Mouse (Mus musculus) liver, embryonic 16.5 days (tissue): ENCODE results near the gene Lmx1b. TPM values are rescaled to one million over a fixed set of nuclear protein-coding genes. Genes with fewer than 3 reads are reported as not detected.
A peak's percentile ranks its signal among the peaks of the same experiment; 100 is the strongest.

Experiments
- ATAC-seq: fragments of 200-750 bp; cut with Nextera tagmentation; 2 replicates; pipeline ENCODE4 v1.8.0; 2017; ENCODE audit warnings: low read depth, mild to moderate bottlenecking, moderate number of reproducible peaks, moderate library complexity
- H3K27ac ChIP-seq: fragments of 300-500 bp; sonication (generic); 2 replicates; pipeline ENCODE4 v1.5.1; 2014; ENCODE audit warnings: mild to moderate bottlenecking, low read length
- H3K27me3 ChIP-seq: fragments of 300-500 bp; sonication (generic); 2 replicates; pipeline ENCODE4 v1.6.1; 2014; ENCODE audit warnings: low read depth, low read length, mixed read lengths; ENCODE audit not compliant: control insufficient read depth, insufficient read depth
- H3K36me3 ChIP-seq: fragments of 300-500 bp; sonication (generic); 2 replicates; pipeline ENCODE4 v1.6.1; 2014; ENCODE audit warnings: mild to moderate bottlenecking; ENCODE audit not compliant: control insufficient read depth, insufficient read depth
- H3K4me1 ChIP-seq: fragments of 300-500 bp; sonication (generic); 2 replicates; pipeline ENCODE4 v1.6.1; 2014; ENCODE audit warnings: low read depth, low read length, mixed read lengths; ENCODE audit not compliant: control insufficient read depth
- H3K4me2 ChIP-seq: fragments of 300-500 bp; sonication (generic); 2 replicates; pipeline ENCODE4 v1.6.1; 2014; ENCODE audit warnings: low read depth, low read length, mixed read lengths
- H3K4me3 ChIP-seq: fragments of 300-500 bp; sonication (generic); 2 replicates; pipeline ENCODE4 v1.5.1; 2014; ENCODE audit warnings: low read depth, mild to moderate bottlenecking, low read length
- H3K9ac ChIP-seq: fragments of 300-500 bp; sonication (generic); 2 replicates; pipeline ENCODE4 v1.6.1; 2014; ENCODE audit warnings: low read depth, low read length
- H3K9me3 ChIP-seq: fragments of 300-500 bp; sonication (generic); replicated peaks from 2 replicates; pipeline ENCODE4 v1.6.1; 2016; ENCODE audit warnings: low read length; ENCODE audit not compliant: control insufficient read depth
- WGBS: fragments of 180-500 bp; shearing (Covaris S2); extraction: QIAGEN DNeasy Blood & Tissue Kit; methylation state at CpG from one replicate; pipeline ENCODE4 v1.1.7; 2014; ENCODE audit not compliant: insufficient replicate concordance; 5-methylcytosine and 5-hydroxymethylcytosine counted together
- polyA plus RNA-seq: library from polyadenylated mRNA; unstranded; fragments of >200 nt; fragmentation: Nextera tagmentation; extraction: Ambion mirVana; gene quantifications from 2 replicates; pipeline ENCODE4 v1.2.1, GENCODE M21; 2015

Lmx1b gene
- polyA plus RNA-seq, 1 experiment from 2014 or later = not detected

GRCm38 (mm10) chr2:33544203-33544762, 96.0 kb downstream of the Lmx1b start:
- no peaks in the 10 kb centered on the region for H3K36me3 ChIP-seq
- H3K4me1 ChIP-seq = no peaks in the 10 kb centered on the region; the same call in 1 of the 2 replicates
- no peak overlapping the region for H3K9ac ChIP-seq
- under 1% methylated on average over 29 of the region's 43 CpGs for WGBS
- H3K9me3 ChIP-seq = no peaks in the 10 kb centered on the region
- peak overlapping the region; percentile 36 for H3K4me3 ChIP-seq
- H3K4me2 ChIP-seq = peak overlapping the region; percentile 27; the same call in 1 of the 2 replicates
- no peak for ATAC-seq
- H3K27ac ChIP-seq = no peak overlapping the region
- H3K27me3 ChIP-seq = peaks cover 46% of the 10 kb centered on the region

DNA sequence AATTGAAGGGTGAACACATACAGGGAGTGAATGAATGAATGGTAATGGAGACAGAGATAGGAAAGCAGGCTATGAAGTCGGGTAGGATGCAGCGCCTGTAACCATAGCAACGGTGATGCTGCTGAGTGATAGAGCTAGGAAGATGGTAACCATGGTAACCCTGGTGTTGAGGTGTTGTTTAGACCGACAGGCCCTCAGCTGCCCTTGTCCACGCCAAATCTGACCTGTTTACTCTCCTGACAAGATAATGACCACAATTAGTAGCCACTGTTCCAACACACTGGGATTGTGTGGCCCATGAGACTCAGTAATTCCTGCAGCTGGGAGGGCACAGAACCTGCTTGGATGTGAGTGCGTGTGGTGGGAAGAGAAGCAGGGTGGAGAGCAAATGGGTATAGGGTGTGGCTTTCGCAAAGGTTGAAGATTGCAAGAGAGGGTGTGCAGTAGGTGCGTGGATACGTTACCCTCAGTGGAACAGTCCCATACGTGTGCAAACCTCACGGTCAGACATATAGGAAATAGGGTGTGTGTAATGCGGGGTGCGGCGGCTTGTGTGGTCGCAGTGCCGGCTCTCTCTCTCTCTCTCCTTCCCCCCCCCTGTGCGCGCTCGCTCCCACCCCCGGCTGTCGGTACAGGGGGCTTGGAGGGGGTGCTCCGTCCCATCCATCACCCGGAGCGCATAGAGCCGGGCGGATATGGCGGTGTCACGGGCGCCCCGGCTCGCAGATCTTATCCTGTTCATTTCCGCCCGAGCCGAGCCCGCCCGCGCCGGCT, 96.7 kb downstream of the Lmx1b start:
- Histone ChIP-seq H3K36me3 (no peaks in the 10 kb centered on the region), H3K4me3 (peak overlapping the region; percentile 36), H3K27ac (no peak overlapping the region), H3K4me1 (no peaks in the 10 kb centered on the region; the same call in 1 of the 2 replicates), H3K9ac (no peak overlapping the region), H3K9me3 (no peaks in the 10 kb centered on the region), H3K27me3 (peaks cover 46% of the 10 kb centered on the region), H3K4me2 (peak overlapping the region; percentile 27; the same call in 1 of the 2 replicates)
- under 1% methylated on average over 37 of the region's 38 CpGs for WGBS
- ATAC-seq = no peak

- Histone ChIP-seq H3K27ac (no peak overlapping the region), H3K9ac (no peak overlapping the region), H3K27me3 (peaks cover 46% of the 10 kb centered on the region), H3K36me3 (no peaks in the 10 kb centered on the region), H3K4me2 (no peak overlapping the region), H3K9me3 (no peaks in the 10 kb centered on the region), H3K4me1 (no peaks in the 10 kb centered on the region; the same call in 1 of the 2 replicates), H3K4me3 (no peak overlapping the region)
- ATAC-seq = no peak
- 5% methylated on average over 11 of the region's 11 CpGs for WGBS
Measured at GRCm38 (mm10) chr2:33542696-33543428, 97.4 kb downstream of the Lmx1b start.

DNA sequence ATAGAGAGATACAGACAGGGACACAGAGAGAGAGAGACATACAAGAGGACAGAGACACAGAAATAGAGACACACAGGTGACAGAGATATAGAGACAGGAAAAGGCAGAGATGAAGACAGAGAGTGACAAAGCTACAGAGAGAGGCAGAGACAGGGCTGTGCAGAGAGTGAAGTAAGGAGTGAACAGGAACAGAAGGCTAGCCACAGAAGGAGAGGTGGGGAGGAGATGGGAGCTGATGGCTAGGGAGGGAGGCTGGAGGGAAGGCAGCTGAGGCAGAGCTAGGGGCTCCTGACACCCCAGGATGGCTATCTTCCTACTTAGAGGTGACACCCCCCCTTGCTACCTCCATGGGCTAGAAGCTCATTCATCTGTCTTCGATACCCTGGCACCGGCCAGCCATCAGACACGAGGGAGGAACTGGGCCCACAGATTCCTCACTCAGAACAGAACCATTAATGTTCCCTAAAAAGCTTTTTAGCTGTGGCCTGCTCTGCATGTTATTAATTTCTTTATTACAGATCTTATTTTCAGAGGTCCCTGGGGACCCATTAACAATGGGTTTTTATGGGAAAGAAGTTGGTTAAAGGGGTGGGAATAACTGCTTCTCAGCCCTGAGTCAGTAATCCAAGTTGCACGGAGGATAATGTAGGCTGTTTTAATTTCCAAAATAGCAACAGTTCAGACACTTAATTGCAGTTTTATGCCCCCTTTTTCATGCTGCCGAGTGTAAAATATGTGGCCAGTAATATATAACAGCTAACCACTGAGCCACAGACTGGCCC, 114.8 kb downstream of the Lmx1b start:
- Histone ChIP-seq H3K27me3 (no peaks in the 10 kb centered on the region), H3K36me3 (no peaks in the 10 kb centered on the region), H3K4me1 (no peaks in the 10 kb centered on the region), H3K4me2 (no peak overlapping the region), H3K9me3 (no peaks in the 10 kb centered on the region), H3K27ac (no peak overlapping the region), H3K9ac (no peak overlapping the region), H3K4me3 (no peak overlapping the region)
- no peak for ATAC-seq
- 63% methylated on average over 5 of the region's 5 CpGs for WGBS

GRCm38 (mm10) chr2:33515856-33516255, 124.5 kb downstream of the Lmx1b start:
- ATAC-seq = no peak
- no peaks in the 10 kb centered on the region for H3K36me3 ChIP-seq
- H3K4me1 ChIP-seq = no peaks in the 10 kb centered on the region
- no peak overlapping the region for H3K4me2 ChIP-seq
- WGBS = 59% methylated on average over 19 of the region's 19 CpGs
- no peaks in the 10 kb centered on the region for H3K9me3 ChIP-seq
- no peak overlapping the region for H3K4me3 ChIP-seq
- H3K27me3 ChIP-seq = peaks cover 3% of the 10 kb centered on the region
- no peak overlapping the region for H3K9ac ChIP-seq
- H3K27ac ChIP-seq = no peak overlapping the region

DNA sequence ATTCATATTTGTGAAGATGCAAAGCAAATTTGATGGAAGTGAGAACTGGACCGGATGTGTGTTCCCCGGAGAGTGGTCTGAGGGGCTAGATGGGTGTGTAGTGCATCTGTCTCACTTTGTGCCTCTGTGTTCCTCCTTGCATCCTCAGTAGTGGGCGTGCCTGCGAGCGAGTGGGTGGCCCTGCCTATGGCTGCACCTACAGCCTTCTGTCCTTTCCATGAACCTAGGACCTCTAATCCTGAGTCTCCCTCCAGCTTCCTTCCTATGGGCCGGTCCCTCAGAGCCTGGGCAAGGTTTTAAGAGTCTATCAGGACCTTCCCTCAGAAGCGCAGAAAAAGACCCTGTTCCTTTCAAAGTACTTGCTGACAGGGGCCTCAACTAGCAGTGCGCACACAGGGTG, 124.9 kb downstream of the Lmx1b start:
- ATAC-seq = no peak
- H3K27me3 ChIP-seq = peaks cover 3% of the 10 kb centered on the region
- no peak overlapping the region for H3K4me3 ChIP-seq
- no peak overlapping the region for H3K4me2 ChIP-seq
- H3K4me1 ChIP-seq = no peaks in the 10 kb centered on the region
- H3K9me3 ChIP-seq = no peaks in the 10 kb centered on the region
- H3K9ac ChIP-seq = no peak overlapping the region
- H3K27ac ChIP-seq = no peak overlapping the region
- no peaks in the 10 kb centered on the region for H3K36me3 ChIP-seq
- WGBS = 70% methylated on average over 8 of the region's 8 CpGs

Other genes starting within 250 kb of the Lmx1b start
- gene Zbtb34, start 209.2 kb downstream of the Lmx1b start, polyA plus RNA-seq = 1.8 and 2.0 TPM in 2 replicates
- 6.1 and 6.8 TPM in 2 replicates for gene Zbtb43, start 172.0 kb downstream of the Lmx1b start, polyA plus RNA-seq
- 8.7 and 11.0 TPM in 2 replicates for gene Mvb12b, start 247.4 kb upstream of the Lmx1b start, polyA plus RNA-seq